Mouse (Mus musculus): ENCODE results near the gene Ostm1.

Ostm1 gene

GRCm38 (mm10) chr10:42678755-42679364 is 95.2 kb downstream of the Ostm1 start:
- DNase-seq (ENCODE audit: low read depth, low spot score): peak; percentile 85

- DNase-seq (ENCODE audit: low read depth, low spot score): no peak
Observed at GRCm38 (mm10) chr10:42679586-42679985, 96.0 kb downstream of the Ostm1 start.

GRCm38 (mm10) chr10:42680582-42681001 is 97.0 kb downstream of the Ostm1 start:
- no peak for DNase-seq (ENCODE audit: low read depth, low spot score)

GRCm38 (mm10) chr10:42682421-42682820 is 98.8 kb downstream of the Ostm1 start:
- DNase-seq (ENCODE audit: low read depth, low spot score): no peak

- DNase-seq (ENCODE audit: low read depth, low spot score): no peak
Observed at GRCm38 (mm10) chr10:42687873-42688272, 104.3 kb downstream of the Ostm1 start.

- DNase-seq (ENCODE audit: low read depth, low spot score): no peak
Observed at GRCm38 (mm10) chr10:42689694-42690093, 106.1 kb downstream of the Ostm1 start.

- no peak for DNase-seq (ENCODE audit: low read depth, low spot score)
Observed at GRCm38 (mm10) chr10:42690233-42691028, 106.8 kb downstream of the Ostm1 start.

GRCm38 (mm10) chr10:42691051-42691450 is 107.4 kb downstream of the Ostm1 start:
- no peak for DNase-seq (ENCODE audit: low read depth, low spot score)

GRCm38 (mm10) chr10:42692095-42692494 is 108.5 kb downstream of the Ostm1 start:
- no peak for DNase-seq (ENCODE audit: low read depth, low spot score)

GRCm38 (mm10) chr10:42692794-42693193 is 109.2 kb downstream of the Ostm1 start:
- no peak for DNase-seq (ENCODE audit: low read depth, low spot score)

GRCm38 (mm10) chr10:42693482-42693881 is 109.9 kb downstream of the Ostm1 start:
- no peak for DNase-seq (ENCODE audit: low read depth, low spot score)

GRCm38 (mm10) chr10:42696361-42696760 is 112.7 kb downstream of the Ostm1 start:
- DNase-seq (ENCODE audit: low read depth, low spot score): no peak

GRCm38 (mm10) chr10:42697007-42697406 is 113.4 kb downstream of the Ostm1 start:
- peak; percentile 69 for DNase-seq (ENCODE audit: low read depth, low spot score)

GRCm38 (mm10) chr10:42698375-42698774 is 114.8 kb downstream of the Ostm1 start:
- DNase-seq (ENCODE audit: low read depth, low spot score): no peak

- no peak for DNase-seq (ENCODE audit: low read depth, low spot score)
Observed at GRCm38 (mm10) chr10:42698994-42699393, 115.4 kb downstream of the Ostm1 start.

- DNase-seq (ENCODE audit: low read depth, low spot score): no peak
Observed at GRCm38 (mm10) chr10:42702111-42702510, 118.5 kb downstream of the Ostm1 start.

- no peak for DNase-seq (ENCODE audit: low read depth, low spot score)
Observed at GRCm38 (mm10) chr10:42714676-42715075, 131.1 kb downstream of the Ostm1 start.

GRCm38 (mm10) chr10:42715366-42716035 is 131.9 kb downstream of the Ostm1 start:
- peak; percentile 26 for DNase-seq (ENCODE audit: low read depth, low spot score)

- no peak for DNase-seq (ENCODE audit: low read depth, low spot score)
Observed at GRCm38 (mm10) chr10:42722116-42722515, 138.5 kb downstream of the Ostm1 start.

- peak; percentile 11 for DNase-seq (ENCODE audit: low read depth, low spot score)
Observed at GRCm38 (mm10) chr10:42723275-42724232, 139.9 kb downstream of the Ostm1 start.

GRCm38 (mm10) chr10:42729607-42730006 is 146.0 kb downstream of the Ostm1 start:
- DNase-seq (ENCODE audit: low read depth, low spot score): no peak

Data from forelimb bud, embryonic 11.5 days (tissue).